Mouse (Mus musculus): ENCODE data around the gene Sos2. TPM values are rescaled to one million over a fixed set of nuclear protein-coding genes. Genes with fewer than 3 reads are reported as not detected.

Gene Sos2
- total RNA-seq (2014; fragmentation: Nextera tagmentation): 44.9 and 46.9 TPM in 2 replicates
- total RNA-seq (2017): 26.1 and 32.1 TPM in 2 replicates

- ATAC-seq (replicated peaks; ENCODE audit: poor library complexity, severe bottlenecking): peak; percentile 8
Measured at GRCm38 (mm10) chr12:69681566-69682061, at the start of gene Sos2. Sos2 (minus strand) TSS chr12:69681852.

- ATAC-seq (replicated peaks; ENCODE audit: poor library complexity, severe bottlenecking): no peak
Measured at GRCm38 (mm10) chr12:69730306-69730705, 48.7 kb upstream of the Sos2 start.

GRCm38 (mm10) chr12:69729246-69729645, 47.6 kb upstream of the Sos2 start:
- no peak for ATAC-seq (replicated peaks; ENCODE audit: poor library complexity, severe bottlenecking)

- peak; percentile 94 for ATAC-seq (replicated peaks; ENCODE audit: poor library complexity, severe bottlenecking)
Measured at GRCm38 (mm10) chr12:69724711-69725460, 43.2 kb upstream of the Sos2 start, which contains the start of the genes L2hgdh and Atp5s. L2hgdh (minus strand) TSS chr12:69724873. Atp5s (plus strand) TSS chr12:69724950.

GRCm38 (mm10) chr12:69724018-69724710, 42.5 kb upstream of the Sos2 start:
- ATAC-seq (replicated peaks; ENCODE audit: poor library complexity, severe bottlenecking): peak; percentile 0; the same call in 1 of the 2 replicates

GRCm38 (mm10) chr12:69723376-69723775, 41.7 kb upstream of the Sos2 start:
- no peak for ATAC-seq (replicated peaks; ENCODE audit: poor library complexity, severe bottlenecking)

GRCm38 (mm10) chr12:69722857-69723256, 41.2 kb upstream of the Sos2 start:
- no peak for ATAC-seq (replicated peaks; ENCODE audit: poor library complexity, severe bottlenecking)

GRCm38 (mm10) chr12:69713628-69714027, 32.0 kb upstream of the Sos2 start:
- no peak for ATAC-seq (replicated peaks; ENCODE audit: poor library complexity, severe bottlenecking)

- no peak for ATAC-seq (replicated peaks; ENCODE audit: poor library complexity, severe bottlenecking)
Measured at GRCm38 (mm10) chr12:69704799-69705458, 23.3 kb upstream of the Sos2 start.

GRCm38 (mm10) chr12:69698352-69698751, 16.7 kb upstream of the Sos2 start:
- ATAC-seq (replicated peaks; ENCODE audit: poor library complexity, severe bottlenecking): no peak

GRCm38 (mm10) chr12:69696746-69697145, 15.1 kb upstream of the Sos2 start:
- peak; percentile 63 for ATAC-seq (replicated peaks; ENCODE audit: poor library complexity, severe bottlenecking)

- no peak for ATAC-seq (replicated peaks; ENCODE audit: poor library complexity, severe bottlenecking)
Measured at GRCm38 (mm10) chr12:69693471-69693870, 11.8 kb upstream of the Sos2 start.

GRCm38 (mm10) chr12:69690714-69691113, 9.1 kb upstream of the Sos2 start:
- no peak for ATAC-seq (replicated peaks; ENCODE audit: poor library complexity, severe bottlenecking)

- ATAC-seq (replicated peaks; ENCODE audit: poor library complexity, severe bottlenecking): no peak
Measured at GRCm38 (mm10) chr12:69689094-69689493, 7.4 kb upstream of the Sos2 start.

- no peak for ATAC-seq (replicated peaks; ENCODE audit: poor library complexity, severe bottlenecking)
Measured at GRCm38 (mm10) chr12:69688368-69688767, 6.7 kb upstream of the Sos2 start.

GRCm38 (mm10) chr12:69683537-69683936, 1.9 kb upstream of the Sos2 start:
- ATAC-seq (replicated peaks; ENCODE audit: poor library complexity, severe bottlenecking): peak; percentile 59

GRCm38 (mm10) chr12:69682788-69683419, 1.3 kb upstream of the Sos2 start:
- no peak for ATAC-seq (replicated peaks; ENCODE audit: poor library complexity, severe bottlenecking)

- ATAC-seq (replicated peaks; ENCODE audit: poor library complexity, severe bottlenecking): peak; percentile 29
Measured at GRCm38 (mm10) chr12:69682065-69682787, 574 bp upstream of the Sos2 start.

Measured in granulocyte monocyte progenitor cell, adult 5-6 weeks (primary cell).